Mouse (Mus musculus): Measurements from ENCODE around the gene Dazap2. TPM values are rescaled to one million over a fixed set of nuclear protein-coding genes. Genes with fewer than 3 reads are reported as not detected.
"Not testable (repeated sequence)": the region's sequence is repeated elsewhere in the genome, so short reads cannot be mapped to it uniquely, and the experiment has no call there.

Dazap2 gene
- polyA plus RNA-seq, 1 experiment from 2014 or later, result 254 TPM

DNA sequence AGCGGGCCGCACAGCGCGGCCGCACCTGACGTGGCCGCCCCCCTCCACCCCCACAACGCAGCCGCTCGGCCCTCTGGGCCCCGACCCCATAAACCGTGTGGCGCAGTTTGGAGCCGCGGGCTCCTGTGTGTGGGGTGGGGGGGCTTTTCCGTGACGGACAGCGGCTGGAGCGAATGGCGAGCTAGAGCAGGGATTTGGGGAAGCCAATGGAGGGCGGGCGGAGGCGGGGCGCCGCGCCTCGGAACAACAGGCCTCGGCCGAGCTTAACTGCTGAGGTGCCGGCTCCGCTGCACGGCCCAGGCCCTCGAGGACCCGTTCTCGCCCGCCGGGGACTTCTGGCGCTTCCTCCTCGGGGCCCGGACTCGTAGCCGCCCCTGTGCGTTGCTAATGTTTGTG lies 674 bp downstream of the Dazap2 start:
- H3K4me1 ChIP-seq (ENCODE audit: control insufficient read depth, insufficient read depth, low read length), result peaks cover 7% of the 10 kb centered on the region
- no peaks in the 10 kb centered on the region for H3K27me3 ChIP-seq (replicated peaks; ENCODE audit: control insufficient read depth, insufficient read depth, low read length)
- DNase-seq (ENCODE audit: low spot score), result peak; percentile 95
- H3K4me2 ChIP-seq (ENCODE audit: low read length), result peak overlapping the region; percentile 62
- peaks cover 39% of the 10 kb centered on the region for H3K36me3 ChIP-seq (ENCODE audit: control insufficient read depth, insufficient read depth, low read length)
- peak overlapping the region; percentile 95 for H3K4me3 ChIP-seq (ENCODE audit: low read depth, low read length)
- H3K27ac ChIP-seq (ENCODE audit: low read depth, low read length), result peak overlapping the region; percentile 95
- WGBS, result under 1% methylated on average over 32 of the region's 43 CpGs
- H3K9ac ChIP-seq (ENCODE audit: low read length), result peak overlapping the region; percentile 90
- H3K9me3 ChIP-seq (replicated peaks; ENCODE audit: control insufficient read depth, low read length), result no peaks in the 10 kb centered on the region
- peak; percentile 88 for ATAC-seq

DNA sequence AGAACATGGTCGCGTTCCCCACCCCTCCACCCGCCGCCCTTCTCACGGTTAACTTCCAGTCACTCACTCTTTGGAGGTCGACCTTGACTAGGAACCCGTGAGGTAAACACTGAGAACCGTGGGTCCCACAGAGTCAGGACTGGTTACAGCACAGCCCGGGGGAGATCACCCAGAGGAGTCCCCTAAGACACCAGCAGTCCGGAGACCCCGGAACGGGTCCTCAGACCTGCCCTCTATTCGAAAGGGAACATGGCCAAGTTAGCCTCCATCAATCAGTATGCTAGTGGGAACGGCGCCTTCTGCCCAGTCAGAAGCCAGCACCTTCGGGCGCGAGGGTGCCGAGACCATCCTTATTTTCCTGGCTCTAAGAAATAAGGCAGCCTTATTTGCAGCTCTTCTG lies 1.1 kb downstream of the Dazap2 start:
- Histone ChIP-seq H3K4me2 (ENCODE audit: low read length) (peak overlapping the region; percentile 62), H3K27ac (ENCODE audit: low read depth, low read length) (peak overlapping the region; percentile 95), H3K4me1 (ENCODE audit: control insufficient read depth, insufficient read depth, low read length) (peaks cover 7% of the 10 kb centered on the region), H3K27me3 (replicated peaks; ENCODE audit: control insufficient read depth, insufficient read depth, low read length) (no peaks in the 10 kb centered on the region), H3K36me3 (ENCODE audit: control insufficient read depth, insufficient read depth, low read length) (peaks cover 43% of the 10 kb centered on the region), H3K9ac (ENCODE audit: low read length) (peak overlapping the region; percentile 90), H3K9me3 (replicated peaks; ENCODE audit: control insufficient read depth, low read length) (no peaks in the 10 kb centered on the region), H3K4me3 (ENCODE audit: low read depth, low read length) (peak overlapping the region; percentile 95)
- WGBS, result under 1% methylated on average over 19 of the region's 19 CpGs
- DNase-seq (ENCODE audit: low spot score) (no peak), ATAC-seq (peak; percentile 6; the same call in 1 of the 2 replicates)

DNA sequence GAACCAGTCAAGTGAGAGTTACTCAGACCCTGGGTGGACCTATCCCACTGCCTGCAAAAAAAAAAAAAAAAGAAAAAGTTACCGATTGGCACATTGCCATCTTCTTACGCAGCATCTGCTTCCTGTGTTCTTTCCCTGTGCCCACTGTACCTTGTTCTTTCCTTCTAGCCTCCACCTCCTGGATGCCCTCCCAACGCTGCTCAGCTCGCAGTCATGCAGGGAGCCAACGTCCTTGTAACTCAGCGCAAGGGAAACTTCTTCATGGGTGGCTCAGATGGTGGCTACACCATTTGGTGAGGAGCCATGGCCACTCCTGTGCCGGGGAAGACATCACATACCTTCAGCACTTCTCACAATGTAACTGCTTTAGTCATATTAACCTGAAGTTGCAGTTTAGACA lies 4.1 kb downstream of the Dazap2 start:
- H3K9me3 ChIP-seq (replicated peaks; ENCODE audit: control insufficient read depth, low read length), result no peaks in the 10 kb centered on the region
- no peak for DNase-seq (ENCODE audit: low spot score)
- peaks cover 45% of the 10 kb centered on the region for H3K36me3 ChIP-seq (ENCODE audit: control insufficient read depth, insufficient read depth, low read length)
- no peak for ATAC-seq
- H3K27ac ChIP-seq (ENCODE audit: low read depth, low read length), result no peak overlapping the region
- no peak overlapping the region for H3K9ac ChIP-seq (ENCODE audit: low read length)
- H3K4me2 ChIP-seq (ENCODE audit: low read length), result no peak overlapping the region
- WGBS, result 90% methylated on average over 7 of the region's 7 CpGs
- no peaks in the 10 kb centered on the region for H3K27me3 ChIP-seq (replicated peaks; ENCODE audit: control insufficient read depth, insufficient read depth, low read length)
- peaks cover 3% of the 10 kb centered on the region for H3K4me1 ChIP-seq (ENCODE audit: control insufficient read depth, insufficient read depth, low read length)
- H3K4me3 ChIP-seq (ENCODE audit: low read depth, low read length), result no peak overlapping the region

DNA sequence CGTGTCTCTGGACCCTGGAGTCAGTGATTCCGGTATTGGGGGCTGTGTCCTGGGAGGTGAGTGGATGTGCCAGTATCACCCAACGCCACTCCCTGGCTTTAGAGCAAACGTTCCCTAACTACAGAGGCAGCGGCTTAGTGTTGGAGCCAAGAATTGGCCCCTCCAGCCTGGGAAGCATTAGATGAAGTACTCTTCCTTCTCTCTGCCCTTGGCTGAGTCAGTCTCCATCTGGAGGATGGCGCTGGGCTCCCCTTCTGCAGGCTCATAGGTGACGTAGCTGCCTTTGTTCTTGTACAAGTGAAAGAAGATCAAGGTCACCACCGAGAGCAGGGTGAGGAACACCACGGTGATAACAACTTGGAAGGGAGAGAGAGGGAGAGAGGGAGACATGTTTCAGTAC lies 6.5 kb downstream of the Dazap2 start:
- H3K9me3 ChIP-seq (replicated peaks; ENCODE audit: control insufficient read depth, low read length); H3K4me2 ChIP-seq (ENCODE audit: low read length); H3K9ac ChIP-seq (ENCODE audit: low read length); DNase-seq (ENCODE audit: low spot score); ATAC-seq; H3K4me1 ChIP-seq (ENCODE audit: control insufficient read depth, insufficient read depth, low read length); H3K27ac ChIP-seq (ENCODE audit: low read depth, low read length); H3K4me3 ChIP-seq (ENCODE audit: low read depth, low read length); H3K27me3 ChIP-seq (replicated peaks; ENCODE audit: control insufficient read depth, insufficient read depth, low read length): not testable (repeated sequence)
- H3K36me3 ChIP-seq (ENCODE audit: control insufficient read depth, insufficient read depth, low read length), result peaks cover 45% of the 10 kb centered on the region
- WGBS, result 80% methylated on average over 9 of the region's 9 CpGs

DNA sequence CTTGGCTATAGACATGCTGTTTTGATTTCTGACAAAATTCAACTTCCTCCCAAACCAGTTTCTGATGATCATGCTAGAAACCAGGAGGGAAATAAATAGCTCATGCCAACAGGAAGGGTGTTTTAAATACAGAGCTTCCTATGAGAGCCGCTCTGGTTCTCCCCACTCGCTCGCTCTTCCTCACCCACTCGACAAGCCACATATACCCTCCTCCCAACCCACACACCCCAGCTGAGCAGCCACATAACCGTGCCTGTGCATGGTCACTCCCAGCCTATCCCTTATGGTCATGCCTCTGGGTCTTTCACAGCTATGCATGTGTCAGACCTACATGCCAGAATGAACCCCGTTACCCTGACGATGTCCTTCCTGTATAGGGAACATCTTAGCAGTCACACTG lies 7.0 kb downstream of the Dazap2 start:
- no peak overlapping the region for H3K27ac ChIP-seq (ENCODE audit: low read depth, low read length)
- H3K4me2 ChIP-seq (ENCODE audit: low read length), result no peak overlapping the region
- H3K9me3 ChIP-seq (replicated peaks; ENCODE audit: control insufficient read depth, low read length), result no peaks in the 10 kb centered on the region
- ATAC-seq (no peak), DNase-seq (ENCODE audit: low spot score) (no peak)
- H3K27me3 ChIP-seq (replicated peaks; ENCODE audit: control insufficient read depth, insufficient read depth, low read length), result no peaks in the 10 kb centered on the region
- WGBS, result 83% methylated on average over 7 of the region's 7 CpGs
- no peaks in the 10 kb centered on the region for H3K4me1 ChIP-seq (ENCODE audit: control insufficient read depth, insufficient read depth, low read length)
- peaks cover 41% of the 10 kb centered on the region for H3K36me3 ChIP-seq (ENCODE audit: control insufficient read depth, insufficient read depth, low read length)
- no peak overlapping the region for H3K4me3 ChIP-seq (ENCODE audit: low read depth, low read length)
- no peak overlapping the region for H3K9ac ChIP-seq (ENCODE audit: low read length)

DNA sequence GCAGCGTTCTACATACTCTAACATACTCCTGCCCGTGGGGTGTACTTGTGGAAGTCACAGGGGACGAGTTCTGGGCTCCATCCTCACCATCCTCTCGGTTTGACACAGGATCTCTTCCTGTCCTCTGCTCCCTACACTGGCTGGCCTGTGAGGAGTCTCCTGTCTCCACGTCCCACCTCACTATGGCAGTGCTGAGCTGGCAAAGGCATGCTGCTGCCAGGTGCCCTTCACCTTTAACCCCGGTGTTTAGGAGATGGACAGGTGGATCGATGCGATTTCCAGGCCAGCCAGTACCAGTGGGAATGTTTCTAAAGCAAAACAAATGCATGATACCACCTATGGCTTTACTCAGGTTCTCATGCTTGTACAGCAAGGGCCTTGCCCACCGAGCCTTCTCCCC lies 8.6 kb downstream of the Dazap2 start:
- Histone ChIP-seq H3K27me3 (replicated peaks; ENCODE audit: control insufficient read depth, insufficient read depth, low read length) (no peaks in the 10 kb centered on the region), H3K4me2 (ENCODE audit: low read length) (no peak overlapping the region), H3K9ac (ENCODE audit: low read length) (no peak overlapping the region), H3K27ac (ENCODE audit: low read depth, low read length) (no peak overlapping the region), H3K4me3 (ENCODE audit: low read depth, low read length) (no peak overlapping the region), H3K9me3 (replicated peaks; ENCODE audit: control insufficient read depth, low read length) (no peaks in the 10 kb centered on the region), H3K36me3 (ENCODE audit: control insufficient read depth, insufficient read depth, low read length) (peaks cover 26% of the 10 kb centered on the region), H3K4me1 (ENCODE audit: control insufficient read depth, insufficient read depth, low read length) (no peaks in the 10 kb centered on the region)
- DNase-seq (ENCODE audit: low spot score) (no peak), ATAC-seq (no peak)
- 86% methylated on average over 9 of the region's 9 CpGs for WGBS

DNA sequence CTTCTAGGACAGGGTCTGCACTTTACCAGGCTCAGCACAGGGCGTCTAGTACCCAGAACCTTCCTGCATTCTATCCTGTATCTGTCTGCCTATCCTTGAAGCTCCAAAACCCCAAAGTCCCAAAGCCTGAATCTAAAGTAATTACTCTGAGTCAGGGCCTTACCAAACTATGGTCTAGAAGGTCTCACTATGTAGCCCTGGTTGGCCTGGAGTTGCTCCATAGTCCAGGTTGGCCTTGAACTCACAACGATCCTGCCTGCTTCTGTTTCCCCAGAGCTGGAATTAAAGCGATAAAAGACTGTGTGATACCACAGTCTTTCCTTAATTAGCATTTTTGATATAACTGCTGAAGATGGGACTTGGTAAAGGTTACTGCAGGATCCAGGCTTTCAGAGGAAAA lies 9.3 kb downstream of the Dazap2 start:
- no peaks in the 10 kb centered on the region for H3K4me1 ChIP-seq (ENCODE audit: control insufficient read depth, insufficient read depth, low read length)
- no peak overlapping the region for H3K9ac ChIP-seq (ENCODE audit: low read length)
- H3K27ac ChIP-seq (ENCODE audit: low read depth, low read length), result no peak overlapping the region
- WGBS, result 79% methylated on average over 3 of the region's 3 CpGs
- H3K4me3 ChIP-seq (ENCODE audit: low read depth, low read length), result no peak overlapping the region
- no peaks in the 10 kb centered on the region for H3K27me3 ChIP-seq (replicated peaks; ENCODE audit: control insufficient read depth, insufficient read depth, low read length)
- H3K36me3 ChIP-seq (ENCODE audit: control insufficient read depth, insufficient read depth, low read length), result peaks cover 19% of the 10 kb centered on the region
- ATAC-seq (no peak), DNase-seq (ENCODE audit: low spot score) (no peak)
- H3K9me3 ChIP-seq (replicated peaks; ENCODE audit: control insufficient read depth, low read length), result no peaks in the 10 kb centered on the region
- H3K4me2 ChIP-seq (ENCODE audit: low read length), result no peak overlapping the region

DNA sequence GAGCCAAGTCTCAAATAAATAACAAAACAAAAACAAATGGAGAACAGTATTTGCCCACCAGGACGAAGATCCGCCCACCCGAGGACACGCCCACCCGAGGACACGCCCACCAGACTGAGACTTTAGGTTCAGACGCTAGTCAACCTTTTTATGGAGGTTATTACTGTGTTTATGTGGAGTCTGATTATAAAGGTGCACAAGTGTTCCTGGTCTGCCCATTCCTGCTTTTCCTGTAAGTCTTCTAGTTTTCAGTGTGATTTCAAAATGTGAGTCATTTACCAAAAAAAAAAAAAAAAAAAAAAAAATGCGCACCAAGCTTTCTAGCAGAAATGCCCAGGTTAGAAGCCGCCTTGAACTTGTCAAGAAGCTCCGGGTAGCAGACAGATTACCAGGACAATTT lies 12.1 kb downstream of the Dazap2 start:
- ATAC-seq (no peak), DNase-seq (ENCODE audit: low spot score) (no peak)
- no peaks in the 10 kb centered on the region for H3K9me3 ChIP-seq (replicated peaks; ENCODE audit: control insufficient read depth, low read length)
- no peak overlapping the region for H3K4me3 ChIP-seq (ENCODE audit: low read depth, low read length)
- no peaks in the 10 kb centered on the region for H3K27me3 ChIP-seq (replicated peaks; ENCODE audit: control insufficient read depth, insufficient read depth, low read length)
- H3K4me1 ChIP-seq (ENCODE audit: control insufficient read depth, insufficient read depth, low read length), result no peaks in the 10 kb centered on the region
- H3K9ac ChIP-seq (ENCODE audit: low read length), result no peak overlapping the region
- WGBS, result 18% methylated on average over 10 of the region's 10 CpGs
- no peaks in the 10 kb centered on the region for H3K36me3 ChIP-seq (ENCODE audit: control insufficient read depth, insufficient read depth, low read length)
- no peak overlapping the region for H3K4me2 ChIP-seq (ENCODE audit: low read length)
- H3K27ac ChIP-seq (ENCODE audit: low read depth, low read length), result no peak overlapping the region

DNA sequence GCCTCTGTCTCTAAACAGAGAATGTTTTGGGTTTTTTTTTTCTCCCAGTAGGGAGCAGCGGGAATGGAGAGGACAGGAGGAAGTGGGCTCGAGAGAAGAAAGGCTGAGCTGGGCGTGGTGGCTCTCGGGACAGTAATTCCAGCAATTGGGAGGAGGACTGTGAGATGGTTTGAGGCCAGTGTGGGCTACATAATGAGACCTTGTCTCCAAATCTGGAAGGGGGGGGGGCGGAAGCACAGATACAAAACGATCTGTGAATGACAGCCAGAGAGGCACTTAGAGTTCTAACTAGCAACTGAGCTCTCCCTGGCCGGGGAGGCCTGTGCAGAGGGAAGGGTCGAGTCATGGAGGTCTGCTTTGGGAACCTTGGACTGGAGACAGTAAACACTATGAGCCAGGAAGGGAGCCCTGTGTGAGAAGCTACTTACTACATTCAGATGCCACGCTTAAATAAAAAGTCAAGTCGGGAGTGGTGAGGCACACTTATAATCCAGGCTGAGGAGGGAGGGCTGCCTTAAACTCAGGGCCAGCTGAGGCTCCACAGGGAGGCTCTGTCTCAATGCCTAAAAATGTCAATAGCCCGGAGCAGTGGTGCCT lies 12.7 kb downstream of the Dazap2 start:
- Histone ChIP-seq H3K4me3 (ENCODE audit: low read depth, low read length) (no peak overlapping the region), H3K4me2 (ENCODE audit: low read length) (no peak overlapping the region), H3K27me3 (replicated peaks; ENCODE audit: control insufficient read depth, insufficient read depth, low read length) (no peaks in the 10 kb centered on the region), H3K27ac (ENCODE audit: low read depth, low read length) (no peak overlapping the region), H3K4me1 (ENCODE audit: control insufficient read depth, insufficient read depth, low read length) (no peaks in the 10 kb centered on the region), H3K9me3 (replicated peaks; ENCODE audit: control insufficient read depth, low read length) (no peaks in the 10 kb centered on the region), H3K9ac (ENCODE audit: low read length) (no peak overlapping the region), H3K36me3 (ENCODE audit: control insufficient read depth, insufficient read depth, low read length) (no peaks in the 10 kb centered on the region)
- no peak for DNase-seq (ENCODE audit: low spot score)
- ATAC-seq, result no peak
- WGBS, result 2% methylated on average over 10 of the region's 11 CpGs

All from forebrain, embryonic 14.5 days (tissue).